Mouse (Mus musculus) ES-E14 (cell line): ENCODE data around the gene Ttll10.

Experiments
- MAFK ChIP-seq: IDR thresholded peaks from 2 replicates; pipeline ENCODE4 v1.6.1; 2014; ENCODE audit warnings: mild to moderate bottlenecking, low read depth, low read length, inconsistent platforms; ENCODE audit not compliant: insufficient read depth
- ZC3H11A ChIP-seq: IDR thresholded peaks from 2 replicates; pipeline ENCODE4 v1.6.1; 2012; ENCODE audit warnings: low read depth, mild to moderate bottlenecking, inconsistent platforms, low read length, borderline replicate concordance

- no peak for TF ChIP-seq MAFK
- no peak for TF ChIP-seq ZC3H11A
These were observed 27.4 kb downstream of the Ttll10 start for GRCm38 (mm10) chr4:156031593-156032391.
